ENCODE assay signal across 8 mouse cellular contexts in the genomic region with DNA sequence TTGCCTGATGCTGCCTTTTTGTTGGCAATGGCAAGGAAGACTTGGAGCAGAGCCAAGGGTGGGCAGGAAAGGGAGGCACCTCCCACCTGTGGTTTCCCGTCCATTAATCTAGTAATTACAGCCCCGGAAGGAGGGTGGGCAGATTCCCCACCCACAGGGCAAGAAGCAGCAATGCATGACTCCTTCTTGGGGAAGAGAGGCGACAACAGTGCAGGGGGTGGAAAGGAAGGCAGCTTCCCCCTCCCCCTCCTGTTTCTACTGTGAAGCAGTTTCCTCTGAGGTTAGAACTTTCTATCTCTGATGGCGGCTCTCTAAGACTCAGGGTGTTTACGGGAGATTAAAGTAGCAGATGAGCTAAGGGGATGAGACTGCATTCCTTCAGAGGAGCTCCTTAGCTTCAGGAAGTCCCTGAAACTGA. TPM values are rescaled to one million over a fixed set of nuclear protein-coding genes. Genes with fewer than 3 reads are reported as not detected.
DNase-seq lines count a peak whose midpoint lies in the region; ATAC-seq and TF ChIP-seq lines count a peak whose summit lies in the region.

No protein-coding gene starts in this region.

- peak overlapping the region; percentile 53; the same call in 1 of the 2 replicates for H3K27ac ChIP-seq in kidney, adult 2 months (ENCODE audit: insufficient read depth, low read depth, low read length)

- H3K4me1 ChIP-seq in G1E (ENCODE audit: insufficient read depth, low read depth, low read length): peaks cover 80% of the 10 kb centered on the region
- H3K4me1 ChIP-seq in kidney, adult 2 months (ENCODE audit: control insufficient read depth, insufficient read depth, low read length): 0 out of 2 replicates have a peak, but pooled peaks cover 5% of the 10 kb centered on the region

- WGBS in kidney, adult 2 months: 37% methylated on average over 5 of the region's 5 CpGs

- peaks cover 17% of the 10 kb centered on the region for H3K9me3 ChIP-seq in G1E (replicated peaks)

- DNase-seq in G1E (ENCODE audit: low spot score): peak; percentile 61
- DNase-seq in c-Kit-positive CD71-negative TER-119-negative erythroid progenitor cells, embryonic 14.5 days (ENCODE audit: low read depth): peak; percentile 53
- peak; percentile 88 for DNase-seq in kidney, adult 2 months
- peak; percentile 72 for DNase-seq in lung, postnatal 14 days
- DNase-seq in cerebellum, postnatal 14 days: no peak
- no peak for DNase-seq in gastrocnemius, postnatal 4 days (ENCODE audit: low spot score in 2 of 2)
- no peak for DNase-seq in cerebellum, postnatal 25 days
- DNase-seq in cerebellum, adult 11-12 months: no peak

- peak; percentile 15; the same call in 1 of the 2 replicates for ATAC-seq in G1E (ENCODE audit: extremely low read depth, insufficient number of reproducible peaks, low FRiP score, poor library complexity, severe bottlenecking)

- no peak for TF ChIP-seq POLR2A in kidney, adult 2 months (IDR thresholded peaks at IDR 0.05; ENCODE audit: low read depth, low read length)

- no peak overlapping the region; the same call in 1 of the 2 replicates for H3K4me3 ChIP-seq in G1E (ENCODE audit: low read depth, low read length)
- no peak overlapping the region for H3K4me3 ChIP-seq in kidney, adult 2 months (ENCODE audit: insufficient read depth, low read depth, low read length)

- TF ChIP-seq CTCF in G1E (IDR thresholded peaks at IDR 0.05; ENCODE audit: low read depth, low read length): no peak
- no peak for TF ChIP-seq CTCF in kidney, adult 2 months (conservative IDR thresholded peaks at IDR 0.05; ENCODE audit: insufficient read depth, insufficient read length, low read depth, low read length)

- peaks cover 2% of the 10 kb centered on the region for H3K36me3 ChIP-seq in G1E (replicated peaks)
- no peaks in the 10 kb centered on the region for H3K36me3 ChIP-seq in kidney, adult 2 months (ENCODE audit: control insufficient read depth, insufficient read depth, low read length)

- peaks cover 16% of the 10 kb centered on the region for H3K27me3 ChIP-seq in G1E (ENCODE audit: insufficient read depth, low read length)
- no peaks in the 10 kb centered on the region for H3K27me3 ChIP-seq in kidney, adult 2 months (replicated peaks; ENCODE audit: control insufficient read depth, insufficient read depth, low read length)

RNA-seq across cellular contexts. Expression of a gene that starts 9.9 kb away (rescaled TPM):
- not detected in 2 replicates for total RNA-seq in G1E (2014; fragmentation: Nextera tagmentation)
- total RNA-seq in G1E (2017): 0.98 TPM in 1 of 2 replicates, not detected in the other
- 0.43 and 0.63 TPM in 2 replicates for polyA plus RNA-seq in G1E (2012)
- 0.35 TPM in 1 of 2 replicates, not detected in the other for polyA plus RNA-seq in kidney, adult 2 months (2012; rRNA removed)
- under 1 TPM; 0.91 to 0.98 TPM for total RNA-seq in gastrocnemius, postnatal 4 days (2021)

RNA-seq across cellular contexts. Expression of a gene that starts 13.2 kb away (rescaled TPM):
- total RNA-seq in G1E (2014; fragmentation: Nextera tagmentation): not detected in 2 replicates
- total RNA-seq in G1E (2017): not detected in 2 replicates
- polyA plus RNA-seq in G1E (2012): 0.14 TPM in 1 of 2 replicates, not detected in the other
- polyA plus RNA-seq in kidney, adult 2 months (2012; rRNA removed): 0.14 TPM in 1 of 2 replicates, not detected in the other
- under 1 TPM; 0.64 to 0.70 TPM for total RNA-seq in gastrocnemius, postnatal 4 days (2021)

RNA-seq across cellular contexts. Expression of a gene that starts 34.1 kb away (rescaled TPM):
- total RNA-seq in G1E (2014; fragmentation: Nextera tagmentation) (43.7 and 55.7 TPM in 2 replicates), G1E (2017) (32.9 and 37.3 TPM in 2 replicates)
- polyA plus RNA-seq in G1E (2012): 103 and 156 TPM in 2 replicates
- 37.6 and 42.0 TPM in 2 replicates for polyA plus RNA-seq in kidney, adult 2 months (2012; rRNA removed)
- 10 to 100 TPM; 25.4 to 26.2 TPM for total RNA-seq in gastrocnemius, postnatal 4 days (2021)

Comparison
In these comparisons a context has a peak if more than half of its experiments do, and no peak if none do; other contexts are left out.
1. DNase-seq: peak in G1E (single experiment), c-Kit-positive CD71-negative TER-119-negative erythroid progenitor cells, embryonic 14.5 days (single experiment), kidney, adult 2 months (single experiment) and lung, postnatal 14 days (single experiment); none in cerebellum, postnatal 14 days (0 of 2), gastrocnemius, postnatal 4 days (0 of 2), cerebellum, postnatal 25 days (0 of 2) and cerebellum, adult 11-12 months (single experiment).